Mouse (Mus musculus) ES-E14 (cell line): ENCODE data around the gene Ddx51. TPM values are rescaled to one million over a fixed set of nuclear protein-coding genes. Genes with fewer than 3 reads are reported as not detected.

ENCODE experiments used
- DNase-seq: peaks from one replicate; pipeline ENCODE4 v3.0.0-alpha.2; 2013; ENCODE audit warnings: low read depth, low spot score
- H3K27ac ChIP-seq: 2 replicates; pipeline ENCODE4 v1.5.1; 2012; ENCODE audit warnings: low read depth, mild to moderate bottlenecking, low read length, moderate library complexity, mixed read lengths; ENCODE audit not compliant: poor library complexity, insufficient read depth, severe bottlenecking
- H3K36me3 ChIP-seq: 2 replicates; pipeline ENCODE4 v1.6.1; 2012; ENCODE audit warnings: mild to moderate bottlenecking, low read length, moderate library complexity, mixed read lengths; ENCODE audit not compliant: control insufficient read depth, poor library complexity, insufficient read depth, severe bottlenecking
- H3K4me1 ChIP-seq, 2 experiments: fragments of 150-350 bp in 1 of 2; sonication (generic) in 1 of 2; 2 replicates each; pipeline ENCODE4 v1.6.1; 2012; ENCODE audit warnings: low read length in 2 of 2, mild to moderate bottlenecking in 1 of 2, mixed read lengths in 1 of 2; ENCODE audit not compliant: control insufficient read depth in 2 of 2, insufficient read depth in 2 of 2, poor library complexity in 1 of 2
- H3K4me3 ChIP-seq, 2 experiments: fragments of 150-350 bp in 1 of 2; sonication (generic) in 1 of 2; 2 replicates each; pipeline ENCODE4 v1.5.1; 2012; ENCODE audit warnings: low read length in 2 of 2, low read depth in 1 of 2, mild to moderate bottlenecking in 1 of 2, mixed read lengths in 1 of 2; ENCODE audit not compliant: insufficient read depth in 1 of 2, poor library complexity in 1 of 2, severe bottlenecking in 1 of 2
- H3K9ac ChIP-seq: 2 replicates; pipeline ENCODE4 v1.6.1; 2012; ENCODE audit warnings: low read depth, mild to moderate bottlenecking, low read length, mixed read lengths; ENCODE audit not compliant: poor library complexity, insufficient read depth, severe bottlenecking
- H3K9me3 ChIP-seq: fragments of 150-350 bp; sonication (generic); 2 replicates; pipeline ENCODE4 v1.6.1; 2012; ENCODE audit warnings: low read depth, mild to moderate bottlenecking, low read length; ENCODE audit not compliant: control insufficient read depth, insufficient read depth
- CHD2 ChIP-seq: IDR thresholded peaks from 2 replicates; pipeline ENCODE4 v1.6.1; 2014; ENCODE audit warnings: mild to moderate bottlenecking, low read depth, low read length, inconsistent platforms
- HCFC1 ChIP-seq: IDR thresholded peaks from 2 replicates; pipeline ENCODE4 v1.6.1; 2012; ENCODE audit warnings: low read length, inconsistent platforms, borderline replicate concordance; ENCODE audit not compliant: insufficient read depth
- MAFK ChIP-seq: IDR thresholded peaks from 2 replicates; pipeline ENCODE4 v1.6.1; 2014; ENCODE audit warnings: mild to moderate bottlenecking, low read depth, low read length, inconsistent platforms; ENCODE audit not compliant: insufficient read depth
- ZC3H11A ChIP-seq: IDR thresholded peaks from 2 replicates; pipeline ENCODE4 v1.6.1; 2012; ENCODE audit warnings: low read depth, mild to moderate bottlenecking, inconsistent platforms, low read length, borderline replicate concordance
- ZNF384 ChIP-seq: IDR thresholded peaks from 2 replicates; pipeline ENCODE4 v1.6.1; 2012; ENCODE audit warnings: low read depth, low read length, inconsistent platforms
- in situ Hi-C, 2 experiments: fragments of 600-800 bp; cut with MboI; formaldehyde crosslinking; loops; one replicate each; pipeline ENCODE4 v1.15.1; 2025; ENCODE audit warnings: low sequenced_read_pairs in 2 of 2, inconsistent platforms in 1 of 2; ENCODE audit not compliant: unreplicated experiment in 2 of 2
- total RNA-seq: library from RNA; depleted of rRNA; stranded (reverse); fragments of 300-350 nt; gene quantifications from 2 replicates; pipeline ENCODE4 v1.2.3, GENCODE M21; 2012; rRNA removed

Ddx51 gene
- total RNA-seq, 1 experiment = 32.4 TPM

- Histone ChIP-seq H3K9ac (no peak overlapping the region), H3K36me3 (peaks cover 24% of the 10 kb centered on the region), H3K9me3 (no peaks in the 10 kb centered on the region), H3K27ac (no peak overlapping the region), H3K4me3 (no peak overlapping the region), H3K4me1 (no peaks in the 10 kb centered on the region)
- no peak for DNase-seq
- TF ChIP-seq ZNF384 (no peak), CHD2 (no peak), MAFK (no peak), HCFC1 (no peak), ZC3H11A (no peak)
- in situ Hi-C loops = no loop called here
Observed at GRCm38 (mm10) chr5:110709256-110709655, 56.0 kb downstream of the Ddx51 start.

Other genes with a start within 250 kb of the Ddx51 start
- 44.4 and 51.7 TPM in 2 replicates for gene Fbrsl1, start 204.9 kb upstream of the Ddx51 start, total RNA-seq
- 0.40 and 1.6 TPM in 2 replicates for gene Galnt9, start 109.1 kb upstream of the Ddx51 start, total RNA-seq
- 75.0 and 79.4 TPM in 2 replicates for gene Noc4l, start within 50 bp of the Ddx51 start, total RNA-seq
- 56.7 and 62.2 TPM in 2 replicates for gene Ep400, start 117.3 kb downstream of the Ddx51 start, total RNA-seq
- gene Pus1, start 127.2 kb downstream of the Ddx51 start, total RNA-seq = 62.1 and 68.2 TPM in 2 replicates
- 82.7 and 136 TPM in 2 replicates for gene Ulk1, start 156.6 kb downstream of the Ddx51 start, total RNA-seq
- gene Hscb, start 186.3 kb downstream of the Ddx51 start, total RNA-seq = 21.7 and 22.9 TPM in 2 replicates
- gene Chek2, start 186.5 kb downstream of the Ddx51 start, total RNA-seq = 43.4 and 46.6 TPM in 2 replicates
- gene Ttc28, start 226.4 kb downstream of the Ddx51 start, total RNA-seq = 5.2 and 5.8 TPM in 2 replicates